12 mouse cellular contexts compared by ENCODE assay signal in genomic region chr3:56438900-56439299, GRCm38 (mm10).
DNase-seq lines count a peak whose midpoint lies in the region; ATAC-seq and TF ChIP-seq lines count a peak whose summit lies in the region.
"Had no signal": no experiment of that assay in that cellular context is flagged by ENCODE, and none has a peak within 500 bp of the region (broad histone marks: within the 10 kb centered on the region; RNA-seq: fewer than 3 reads in every experiment).

No protein-coding gene starts in this region.

- H3K9ac ChIP-seq in forebrain, embryonic 13.5 days: no peak overlapping the region
- no peak overlapping the region for H3K9ac ChIP-seq in forebrain, embryonic 12.5 days
- no peak overlapping the region for H3K9ac ChIP-seq in liver, adult 2 months (ENCODE audit: low read depth, low read length)
- no peak overlapping the region for H3K9ac ChIP-seq in liver, embryonic 12.5 days
- H3K9ac ChIP-seq: embryonic facial prominence, embryonic 15.5 days; liver, embryonic 15.5 days had no signal

- no peaks in the 10 kb centered on the region for H3K36me3 ChIP-seq in forebrain, embryonic 13.5 days (ENCODE audit: poor library complexity, severe bottlenecking)
- no peaks in the 10 kb centered on the region for H3K36me3 ChIP-seq in forebrain, embryonic 12.5 days (replicated peaks)
- no peaks in the 10 kb centered on the region for H3K36me3 ChIP-seq in liver, adult 2 months (ENCODE audit: control insufficient read depth, insufficient read depth, low read length)
- no peaks in the 10 kb centered on the region for H3K36me3 ChIP-seq in liver, embryonic 12.5 days
- H3K36me3 ChIP-seq: embryonic facial prominence, embryonic 15.5 days; liver, embryonic 15.5 days had no signal

- no peaks in the 10 kb centered on the region for H3K9me3 ChIP-seq in forebrain, embryonic 13.5 days (replicated peaks)
- H3K9me3 ChIP-seq in forebrain, embryonic 12.5 days: no peaks in the 10 kb centered on the region
- H3K9me3 ChIP-seq in liver, embryonic 12.5 days (replicated peaks): no peaks in the 10 kb centered on the region
- H3K9me3 ChIP-seq: embryonic facial prominence, embryonic 15.5 days; liver, embryonic 15.5 days had no signal

- H3K4me1 ChIP-seq in forebrain, embryonic 13.5 days: peaks cover 20% of the 10 kb centered on the region
- H3K4me1 ChIP-seq in forebrain, embryonic 12.5 days: peaks cover 18% of the 10 kb centered on the region
- H3K4me1 ChIP-seq in liver, adult 2 months (ENCODE audit: control insufficient read depth, insufficient read depth, low read length): no peaks in the 10 kb centered on the region
- H3K4me1 ChIP-seq in liver, embryonic 12.5 days: no peaks in the 10 kb centered on the region
- H3K4me1 ChIP-seq: liver, embryonic 15.5 days had no signal

- no peak for TF ChIP-seq CTCF in liver, adult 2 months (IDR thresholded peaks at IDR 0.05; ENCODE audit: low read depth, low read length)

- H3K4me3 ChIP-seq in forebrain, embryonic 13.5 days: no peak overlapping the region
- H3K4me3 ChIP-seq in forebrain, embryonic 12.5 days (replicated peaks): no peak overlapping the region
- H3K4me3 ChIP-seq in liver, adult 2 months (ENCODE audit: insufficient read depth, low read depth, low read length): no peak overlapping the region
- no peak overlapping the region for H3K4me3 ChIP-seq in liver, embryonic 12.5 days
- H3K4me3 ChIP-seq: embryonic facial prominence, embryonic 15.5 days; liver, embryonic 15.5 days had no signal

- DNase-seq in liver, adult 2 months (ENCODE audit: extremely low read depth, low read depth, low spot score): peak; percentile 26
- peak; percentile 14 to 26 for DNase-seq in heart, postnatal 10 days
- DNase-seq in lung, postnatal 36 days: peak; percentile 28
- DNase-seq in Muller cell, postnatal 12 days (ENCODE audit: inconsistent ontology term): no peak
- DNase-seq in cerebellum, adult 8-10 months: no peak
- DNase-seq: B cell, adult 2 months; spleen, adult 18-20 months had no signal

- no peak overlapping the region for H3K27ac ChIP-seq in forebrain, embryonic 13.5 days
- no peak overlapping the region for H3K27ac ChIP-seq in forebrain, embryonic 12.5 days
- H3K27ac ChIP-seq in liver, adult 2 months (replicated peaks; ENCODE audit: insufficient read depth, low read depth, low read length): no peak overlapping the region
- H3K27ac ChIP-seq in liver, embryonic 12.5 days: no peak overlapping the region
- H3K27ac ChIP-seq: liver, embryonic 15.5 days had no signal

- H3K27me3 ChIP-seq in forebrain, embryonic 13.5 days: no peaks in the 10 kb centered on the region
- no peaks in the 10 kb centered on the region for H3K27me3 ChIP-seq in forebrain, embryonic 12.5 days
- H3K27me3 ChIP-seq in liver, adult 2 months (ENCODE audit: control insufficient read depth, insufficient read depth, low read length): no peaks in the 10 kb centered on the region
- no peaks in the 10 kb centered on the region for H3K27me3 ChIP-seq in liver, embryonic 12.5 days (replicated peaks)
- H3K27me3 ChIP-seq: embryonic facial prominence, embryonic 15.5 days; liver, embryonic 15.5 days had no signal

- no peak overlapping the region for H3K4me2 ChIP-seq in forebrain, embryonic 13.5 days
- H3K4me2 ChIP-seq in forebrain, embryonic 12.5 days: no peak overlapping the region
- H3K4me2 ChIP-seq in liver, embryonic 12.5 days: no peak overlapping the region
- H3K4me2 ChIP-seq: embryonic facial prominence, embryonic 15.5 days; liver, embryonic 15.5 days had no signal

- WGBS in forebrain, embryonic 13.5 days: 73% methylated on average over 5 of the region's 5 CpGs
- WGBS in forebrain, embryonic 12.5 days: 88% methylated on average over 5 of the region's 5 CpGs
- 65% methylated on average over 5 of the region's 5 CpGs for WGBS in liver, adult 2 months
- WGBS in liver, embryonic 12.5 days (ENCODE audit: insufficient replicate concordance): 70% methylated on average over 5 of the region's 5 CpGs

- intact Hi-C loops in heart, postnatal 10 days (cut with DNase I): no loop called here

- peak; percentile 36; the same call in 1 of the 2 replicates for ATAC-seq in forebrain, embryonic 13.5 days
- ATAC-seq in forebrain, embryonic 12.5 days (ENCODE audit: low FRiP score): no peak
- ATAC-seq in liver, embryonic 12.5 days: no peak

- H3K79me2 ChIP-seq in liver, adult 2 months (ENCODE audit: control insufficient read depth, insufficient read depth, low read length): no peaks in the 10 kb centered on the region

- TF ChIP-seq POLR2A in liver, adult 2 months (IDR thresholded peaks at IDR 0.05; ENCODE audit: extremely low read depth, insufficient read depth, low read length): no peak

Comparison
In these comparisons a context has a peak if more than half of its experiments do, and no peak if none do; other contexts are left out.
1. DNase-seq: peak in liver, adult 2 months (single experiment), heart, postnatal 10 days (2 of 2) and lung, postnatal 36 days (single experiment); none in Muller cell, postnatal 12 days (single experiment) and cerebellum, adult 8-10 months (single experiment).